Mouse (Mus musculus): Measurements from ENCODE around the gene Ipcef1.

Gene Ipcef1

DNA sequence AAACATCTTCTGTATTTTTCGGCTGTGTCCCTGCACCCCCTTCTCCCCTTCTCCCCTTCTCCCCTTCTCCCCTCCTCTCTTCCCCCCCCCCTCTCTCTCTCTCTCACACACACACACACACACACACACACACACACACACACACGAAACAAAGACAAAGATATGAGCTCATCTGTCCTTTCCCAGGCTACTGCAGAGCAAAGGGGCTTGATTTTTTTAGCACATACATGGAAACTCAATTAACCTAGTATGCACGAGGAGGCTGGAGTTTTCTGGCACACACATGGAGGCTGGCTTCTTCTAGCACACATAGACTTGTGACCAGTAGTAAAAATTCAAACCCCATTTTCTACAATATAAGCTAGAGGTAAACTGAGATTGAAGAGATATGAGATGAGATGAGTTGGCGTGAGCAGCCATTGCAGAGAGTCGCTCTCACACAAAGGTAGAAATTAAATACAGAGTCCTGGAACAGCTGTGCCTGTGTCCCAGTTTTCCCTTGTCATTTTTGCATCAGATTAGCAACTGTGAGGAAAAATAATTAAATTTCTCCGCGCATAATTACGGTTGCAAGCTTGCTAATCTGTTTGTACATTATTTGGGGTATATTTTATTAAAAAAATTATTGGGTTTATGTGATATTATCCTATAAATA lies 84.6 kb downstream of the Ipcef1 start:
- DNase-seq (ENCODE audit: low read depth) = no peak

DNA sequence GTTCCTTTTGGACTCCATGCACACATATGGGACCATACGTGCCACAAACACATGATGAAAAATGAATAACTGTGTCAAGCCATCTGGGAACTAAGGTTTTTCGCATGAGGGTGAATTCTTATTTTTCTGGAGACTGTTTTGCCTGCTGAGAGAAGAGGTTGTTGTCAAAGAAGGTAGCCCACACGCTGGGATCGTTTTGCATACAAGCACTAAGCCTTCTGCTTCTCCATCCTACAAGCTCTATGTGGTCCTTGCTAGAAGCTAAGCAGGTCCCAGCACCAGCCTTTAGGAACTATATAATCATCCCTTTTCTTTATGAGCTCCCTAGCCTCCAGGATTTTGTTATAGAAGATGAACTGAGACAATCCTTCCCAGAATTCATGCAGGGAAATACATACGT lies 93.5 kb downstream of the Ipcef1 start:
- no peak for DNase-seq (ENCODE audit: low read depth)

DNA sequence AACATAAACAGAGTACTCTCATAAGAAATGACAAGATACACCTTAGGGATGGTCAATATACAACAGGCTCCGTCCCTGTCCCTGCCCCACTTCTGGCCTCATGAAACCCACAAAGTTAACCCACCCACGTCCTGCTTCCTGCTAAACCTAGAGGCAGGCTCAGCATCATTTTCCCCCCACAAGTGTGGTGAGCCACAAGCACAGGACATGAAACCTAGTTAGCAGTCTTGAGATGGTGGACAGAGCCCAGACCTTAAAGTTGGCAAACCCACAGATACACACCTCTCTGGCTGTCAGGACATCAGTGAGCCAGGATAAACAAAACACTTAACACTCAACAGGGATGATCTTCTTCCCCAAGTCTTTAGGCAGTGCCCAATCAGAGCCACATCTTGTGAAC lies 95.9 kb downstream of the Ipcef1 start:
- no peak for DNase-seq (ENCODE audit: low read depth)

DNA sequence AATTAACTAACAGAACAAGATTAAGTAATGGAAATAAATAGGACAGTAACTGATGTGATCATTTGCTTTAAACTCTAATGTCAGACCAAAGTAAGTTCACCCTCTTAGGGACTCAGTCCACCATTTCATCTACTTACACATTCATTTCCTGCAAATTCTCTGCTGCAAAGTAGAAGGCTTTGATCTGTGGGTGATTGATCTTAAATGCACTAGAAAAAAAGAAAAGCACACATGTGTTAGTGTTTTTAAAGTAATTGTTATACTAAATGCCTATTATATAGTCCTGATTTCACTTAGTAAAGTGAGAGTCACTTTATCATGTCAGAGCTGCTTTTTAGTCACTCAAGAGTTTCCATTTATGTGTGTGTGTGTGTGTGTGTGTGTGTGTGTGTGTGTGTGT lies 97.7 kb downstream of the Ipcef1 start:
- DNase-seq (ENCODE audit: low read depth) = no peak

DNA sequence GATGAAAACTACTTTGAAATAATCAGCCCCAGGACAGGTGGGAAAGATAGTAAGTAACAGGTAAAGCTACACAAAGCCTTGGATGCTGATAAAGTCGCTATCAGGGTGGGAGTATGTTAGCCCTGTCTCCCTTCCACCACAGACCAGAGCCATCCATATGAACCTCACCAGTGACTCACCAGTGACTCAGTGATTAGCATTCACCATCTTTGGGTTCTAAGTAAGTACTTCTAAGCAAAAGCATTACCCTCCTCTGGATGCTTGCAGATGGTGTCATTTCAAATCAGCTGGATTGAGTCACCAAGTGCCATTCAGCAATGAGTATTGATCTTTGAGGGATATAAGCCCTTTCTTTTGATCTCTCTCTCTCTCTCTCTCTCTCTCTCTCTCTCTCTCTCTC lies 99.2 kb downstream of the Ipcef1 start:
- DNase-seq (ENCODE audit: low read depth) = no peak

DNA sequence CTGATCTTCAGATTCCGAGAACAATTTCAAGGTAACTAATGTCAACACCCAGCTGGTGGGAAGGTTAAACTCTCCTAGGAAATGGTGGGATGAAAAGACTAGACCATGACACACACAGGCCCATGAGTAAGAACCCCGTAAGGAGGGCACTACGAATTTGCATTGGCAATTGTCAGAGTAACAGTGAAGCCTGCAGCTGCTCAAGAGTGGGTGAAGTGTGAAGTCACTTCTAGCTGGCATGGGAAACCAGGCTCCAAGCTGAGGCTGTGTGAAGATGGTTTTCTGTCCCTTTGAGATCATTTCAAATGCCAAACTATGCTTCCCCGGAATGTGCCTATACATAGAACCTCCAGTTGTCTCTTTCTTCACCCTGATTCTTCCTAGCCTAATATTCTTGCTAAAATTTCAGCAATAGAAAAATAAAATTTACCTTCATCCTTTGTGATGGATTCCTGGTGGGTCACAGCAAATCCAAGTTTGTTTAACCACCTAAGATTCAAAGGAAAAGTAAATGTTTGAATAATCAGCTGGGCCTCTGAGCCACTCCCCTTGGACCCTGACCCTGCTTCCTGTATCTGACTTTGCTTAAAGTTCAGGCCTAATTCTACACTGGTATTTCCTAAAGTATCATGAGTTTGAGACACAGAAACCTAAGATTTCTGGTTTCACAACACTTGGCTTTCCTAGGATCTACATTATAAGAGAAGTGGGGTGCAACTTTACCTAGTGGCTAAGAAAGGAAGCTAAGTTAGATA lies 115.4 kb downstream of the Ipcef1 start:
- DNase-seq (ENCODE audit: low read depth) = no peak

DNA sequence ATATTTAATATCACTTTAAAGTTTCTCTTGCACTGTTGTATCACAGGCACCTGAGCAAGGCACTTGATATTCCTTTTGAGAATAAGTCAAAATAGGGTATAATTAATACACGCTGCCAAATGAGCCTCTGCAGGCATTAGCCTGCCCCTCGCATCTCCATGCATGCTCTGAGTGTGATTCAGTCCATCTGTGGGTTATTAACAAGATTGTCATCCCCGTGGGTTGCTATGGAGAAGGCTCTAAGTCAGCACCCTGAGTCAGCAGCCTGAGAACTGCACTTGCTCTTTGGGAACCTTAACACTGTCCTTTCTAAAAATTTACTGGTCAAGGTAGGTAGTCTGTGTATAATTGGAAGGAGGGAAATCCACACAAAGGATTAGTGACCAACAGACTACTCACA lies 117.5 kb downstream of the Ipcef1 start:
- DNase-seq (ENCODE audit: low read depth) = no peak

DNA sequence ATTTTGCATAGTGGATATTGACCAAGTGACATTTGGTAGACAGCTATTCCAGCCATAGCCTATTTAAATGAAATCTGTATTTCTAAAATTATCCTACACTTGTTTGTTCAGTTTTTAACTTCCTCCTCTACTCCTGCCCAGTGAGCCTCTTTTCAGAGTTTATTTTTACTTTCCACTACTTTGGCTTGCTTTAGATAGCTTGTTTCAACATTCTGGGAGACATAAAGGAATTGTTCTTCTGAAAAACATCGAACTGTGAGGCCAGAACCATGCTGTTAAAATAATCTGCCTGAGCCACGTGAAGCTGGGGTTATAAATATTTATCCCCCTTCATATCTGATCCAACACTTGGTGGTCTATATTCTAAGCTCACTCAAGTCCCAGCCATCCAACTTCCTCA lies 121.4 kb downstream of the Ipcef1 start:
- DNase-seq (ENCODE audit: low read depth) = no peak

DNA sequence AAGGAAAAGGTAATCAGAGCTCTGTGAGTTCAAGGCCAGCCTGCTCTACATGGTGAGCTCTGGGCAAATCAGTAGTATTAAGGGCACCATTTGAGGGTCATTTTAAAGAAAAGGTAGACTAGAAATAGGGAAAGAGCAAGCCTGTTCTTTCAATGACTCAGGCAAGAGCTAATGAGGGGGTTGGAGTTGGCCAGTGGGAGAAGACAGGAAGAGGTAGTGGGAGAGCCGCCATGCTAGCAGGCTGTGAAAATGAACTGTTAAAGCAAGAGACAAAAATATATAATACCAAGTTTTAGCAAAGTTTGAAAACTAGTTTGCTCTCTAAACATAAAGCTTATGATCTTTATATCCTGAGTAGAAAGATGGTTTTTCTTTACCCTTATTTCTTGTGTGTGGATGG lies 121.9 kb downstream of the Ipcef1 start:
- no peak for DNase-seq (ENCODE audit: low read depth)

DNA sequence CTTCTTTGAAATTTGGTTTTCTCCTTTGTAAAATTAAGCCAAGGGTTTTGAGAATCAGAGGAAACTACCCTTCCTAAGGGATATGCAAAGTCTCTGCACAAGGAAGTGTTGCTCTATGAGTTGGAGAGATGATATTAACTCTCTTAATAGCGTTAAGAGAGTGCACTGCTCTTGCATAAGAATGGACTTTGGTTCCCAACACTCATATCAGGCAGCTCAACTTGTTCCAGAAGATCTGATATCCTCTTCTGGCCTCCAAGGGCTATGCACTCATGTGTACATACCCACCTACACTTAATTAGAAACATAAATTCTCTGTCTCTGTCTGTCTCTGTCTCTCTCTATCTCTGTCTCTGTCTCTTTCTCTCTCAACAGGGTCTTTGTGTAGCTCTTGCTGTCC lies 123.4 kb downstream of the Ipcef1 start:
- no peak for DNase-seq (ENCODE audit: low read depth)

DNA sequence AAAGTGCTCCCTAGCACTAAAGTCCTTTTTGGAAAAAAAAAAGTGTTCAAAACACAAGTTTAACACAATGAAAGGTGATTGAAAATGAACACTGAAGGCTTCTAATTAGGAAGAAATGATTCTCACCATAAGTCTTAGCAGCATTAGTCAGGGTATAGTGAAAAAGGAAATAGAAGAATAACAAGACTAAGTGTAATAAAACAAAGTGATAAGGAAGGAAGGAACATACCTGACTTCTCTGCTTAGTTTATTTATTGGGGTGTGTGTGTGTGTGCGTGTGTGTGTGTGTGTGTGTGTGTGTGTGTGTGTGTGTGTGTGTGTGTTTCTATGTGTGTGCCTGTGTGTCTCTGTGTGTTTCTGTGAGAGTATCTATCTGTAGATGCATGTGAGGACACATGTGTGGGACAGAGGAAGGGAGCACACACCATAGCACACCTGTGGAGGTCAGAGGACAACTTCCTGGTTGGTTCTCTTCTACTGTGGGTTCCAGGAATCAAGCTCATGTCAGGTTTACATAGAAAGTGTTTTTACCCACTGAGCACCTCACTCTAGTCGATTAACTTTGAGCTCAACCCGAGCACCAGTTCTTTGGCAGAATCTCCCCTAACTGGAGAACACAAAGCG lies 124.6 kb downstream of the Ipcef1 start:
- DNase-seq (ENCODE audit: low read depth) = no peak

DNA sequence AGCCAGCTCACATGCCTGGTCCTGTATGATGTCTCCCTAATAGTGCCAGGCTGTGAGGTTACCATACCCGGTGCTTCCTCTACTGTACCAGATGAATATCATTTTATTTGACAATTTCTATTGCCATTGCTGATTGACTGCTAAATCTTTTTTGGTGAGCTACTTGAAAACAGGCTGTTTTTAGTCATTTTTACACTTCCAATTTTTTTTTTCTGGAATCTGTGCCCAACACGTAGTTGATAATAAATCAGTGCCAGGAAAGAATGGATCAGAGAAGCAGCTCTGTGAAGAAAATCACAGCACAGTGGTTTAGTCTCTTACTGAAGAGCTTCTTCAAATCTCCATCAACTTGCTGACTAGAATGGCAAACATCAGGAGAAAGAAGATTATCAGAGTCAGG lies 125.6 kb downstream of the Ipcef1 start:
- no peak for DNase-seq (ENCODE audit: low read depth)

DNA sequence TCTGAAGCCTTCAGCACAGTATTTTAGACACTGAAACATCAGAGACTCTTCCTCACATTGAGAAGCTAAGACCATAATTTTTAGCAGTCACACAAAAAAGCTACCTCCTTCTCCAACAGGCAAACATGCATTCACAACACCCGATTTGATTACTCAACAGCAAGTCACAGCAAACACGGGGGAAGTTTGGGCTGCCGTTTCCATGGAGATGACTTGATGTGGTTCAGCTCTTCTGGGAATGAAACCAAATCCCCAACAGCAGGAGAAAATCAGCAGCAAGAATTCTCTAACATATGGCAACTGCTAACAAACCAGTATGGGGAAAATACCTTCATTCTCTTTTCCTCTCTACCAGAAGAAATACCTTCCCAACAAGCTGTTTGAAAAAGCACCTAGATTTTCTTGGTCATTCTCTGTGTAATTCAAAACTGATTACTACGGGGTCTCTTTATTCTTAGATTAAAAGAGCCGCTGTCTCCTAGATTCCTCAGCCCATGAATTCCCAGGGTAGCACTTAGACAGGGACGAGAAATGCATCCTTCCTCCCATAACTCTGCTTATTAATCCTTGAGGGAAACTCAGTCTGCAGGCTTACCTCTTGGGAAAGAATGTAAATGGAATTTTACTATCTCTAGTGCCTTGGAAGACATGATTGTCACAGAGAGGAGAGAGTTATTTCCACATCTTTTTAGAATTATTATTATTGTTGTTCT lies 135.6 kb downstream of the Ipcef1 start:
- DNase-seq (ENCODE audit: low read depth) = no peak

DNA sequence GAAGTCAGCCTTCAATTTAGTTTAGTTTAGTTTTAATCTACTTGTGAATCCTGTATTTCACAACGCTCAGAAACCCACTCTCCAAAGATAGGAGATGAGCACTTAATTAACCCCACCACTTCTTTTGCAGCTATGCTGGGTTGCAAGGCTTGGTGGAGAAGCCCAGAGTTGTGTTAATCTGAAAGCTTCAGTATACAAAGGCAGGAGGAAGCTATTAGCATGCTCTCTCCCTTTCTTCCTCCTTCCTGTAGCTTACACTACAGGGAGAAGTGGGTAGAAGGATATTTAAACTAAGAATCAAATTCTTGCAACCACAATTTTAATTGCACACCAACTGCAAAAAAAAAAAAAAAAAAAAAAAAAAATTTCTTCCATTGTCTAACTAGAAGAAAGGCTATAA lies 136.3 kb downstream of the Ipcef1 start:
- DNase-seq (ENCODE audit: low read depth) = no peak

DNA sequence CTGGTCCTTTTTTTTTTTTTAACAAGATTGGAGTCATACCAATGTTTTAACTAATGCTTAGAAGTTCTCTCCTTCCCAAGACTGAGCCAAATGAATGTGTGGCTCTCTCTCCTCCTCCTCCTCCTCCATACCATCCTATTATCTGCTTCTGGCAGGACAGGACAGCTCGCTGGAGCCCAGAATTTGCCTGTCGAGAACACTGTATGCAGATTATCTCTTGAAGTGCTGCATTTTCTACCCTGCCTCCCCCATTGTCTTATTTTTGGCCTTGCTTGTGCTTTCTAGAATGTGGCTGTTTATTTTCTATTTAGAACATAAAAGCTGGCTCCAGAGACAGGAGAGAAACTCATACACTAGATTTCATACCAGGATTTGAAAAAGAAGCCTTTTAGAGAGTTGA lies 142.5 kb downstream of the Ipcef1 start:
- DNase-seq (ENCODE audit: low read depth) = no peak

DNA sequence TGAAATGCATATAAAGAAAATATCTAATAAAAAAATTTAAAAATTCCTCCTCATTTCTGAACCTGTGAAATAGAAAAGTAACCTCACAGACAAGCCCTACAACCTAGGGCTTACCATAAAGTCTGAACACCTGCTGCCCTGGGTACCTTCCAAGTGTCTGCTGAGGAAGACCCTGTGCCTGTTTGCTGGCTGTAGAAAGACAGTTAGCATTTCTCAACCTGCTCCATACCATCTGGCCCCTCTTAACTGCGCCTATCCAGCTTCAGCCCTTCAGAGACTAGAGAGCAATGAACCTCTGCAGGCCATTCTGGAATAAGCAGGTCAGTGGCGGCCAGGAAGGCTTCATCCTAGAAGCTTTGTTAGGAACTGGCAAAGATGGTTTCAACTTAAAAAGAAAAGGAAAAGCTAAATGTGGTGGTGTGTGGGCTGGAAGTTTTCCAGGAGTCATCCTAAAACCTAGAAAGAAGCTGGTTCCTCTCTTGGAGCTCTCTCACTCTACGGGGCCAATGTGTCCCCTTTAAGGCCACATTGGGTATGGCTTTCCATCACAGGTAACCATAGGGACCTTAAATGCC lies 150.4 kb downstream of the Ipcef1 start:
- DNase-seq (ENCODE audit: low read depth) = no peak

DNA sequence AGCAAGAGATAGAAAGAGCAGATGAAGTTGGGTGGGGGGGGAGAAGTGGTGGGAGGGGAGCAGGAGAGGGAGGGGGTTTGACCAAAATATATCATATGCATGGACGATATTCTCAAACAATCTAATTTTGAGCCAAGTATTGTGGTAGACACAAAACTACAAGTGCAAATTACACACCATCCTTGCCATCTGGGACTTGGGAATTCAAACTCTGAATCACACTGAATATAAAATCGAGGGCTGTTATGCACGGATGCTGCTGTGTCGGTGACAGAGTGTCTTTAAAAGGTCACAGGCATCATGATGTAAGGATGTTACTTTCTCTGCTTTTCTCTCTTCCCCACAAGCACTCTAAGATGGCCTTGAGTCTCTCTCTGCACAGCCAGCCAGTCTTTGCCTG lies 152.2 kb downstream of the Ipcef1 start:
- DNase-seq (ENCODE audit: low read depth) = no peak

DNA sequence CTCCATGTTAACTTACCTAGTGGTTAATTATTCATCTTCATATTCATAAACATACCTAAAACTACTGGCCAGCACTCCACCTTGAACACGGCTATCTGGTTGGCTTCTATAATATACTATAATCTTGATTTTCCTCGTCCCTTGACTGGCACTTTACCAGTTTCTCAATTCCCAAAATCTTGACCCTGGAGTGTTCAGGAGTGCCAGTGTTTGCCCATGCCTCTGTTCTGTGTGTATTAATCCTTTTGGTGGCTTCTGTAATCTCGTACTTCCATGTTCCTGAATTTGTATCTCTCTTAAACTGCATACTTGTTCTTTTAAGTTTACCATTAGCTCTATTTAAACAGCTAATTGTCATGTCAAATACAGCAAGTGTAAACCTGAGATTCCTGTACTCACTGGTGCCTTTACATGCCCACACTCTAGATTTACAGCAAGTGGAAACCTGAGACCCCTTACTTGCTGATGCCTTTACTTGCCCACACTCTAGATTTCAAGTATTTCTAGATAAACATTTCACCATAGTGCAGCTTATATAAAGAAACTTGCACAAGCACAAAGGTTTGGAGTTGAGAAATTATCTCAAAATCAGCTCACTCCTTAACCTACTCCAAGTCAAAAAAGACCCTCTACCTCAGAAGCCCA lies 155.5 kb downstream of the Ipcef1 start:
- no peak for DNase-seq (ENCODE audit: low read depth)

DNA sequence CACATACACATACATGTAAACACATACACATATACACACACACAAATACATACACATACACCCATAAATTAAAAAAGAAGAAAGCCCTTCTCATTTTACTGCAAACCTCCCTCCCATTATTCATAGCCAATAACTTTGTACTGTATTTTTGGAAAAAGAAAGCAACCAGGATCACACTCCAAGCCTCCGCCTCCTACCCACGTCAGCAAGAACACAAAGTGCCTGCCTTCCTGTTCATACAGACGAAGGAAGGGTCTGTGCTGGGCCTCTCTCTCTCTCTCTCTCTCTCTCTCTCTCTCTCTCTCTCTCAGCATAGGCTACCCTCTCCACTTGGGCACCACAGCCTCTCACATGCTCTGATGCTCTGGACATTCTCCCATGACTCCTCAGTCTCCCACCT lies 156.5 kb downstream of the Ipcef1 start:
- no peak for DNase-seq (ENCODE audit: low read depth)

DNA sequence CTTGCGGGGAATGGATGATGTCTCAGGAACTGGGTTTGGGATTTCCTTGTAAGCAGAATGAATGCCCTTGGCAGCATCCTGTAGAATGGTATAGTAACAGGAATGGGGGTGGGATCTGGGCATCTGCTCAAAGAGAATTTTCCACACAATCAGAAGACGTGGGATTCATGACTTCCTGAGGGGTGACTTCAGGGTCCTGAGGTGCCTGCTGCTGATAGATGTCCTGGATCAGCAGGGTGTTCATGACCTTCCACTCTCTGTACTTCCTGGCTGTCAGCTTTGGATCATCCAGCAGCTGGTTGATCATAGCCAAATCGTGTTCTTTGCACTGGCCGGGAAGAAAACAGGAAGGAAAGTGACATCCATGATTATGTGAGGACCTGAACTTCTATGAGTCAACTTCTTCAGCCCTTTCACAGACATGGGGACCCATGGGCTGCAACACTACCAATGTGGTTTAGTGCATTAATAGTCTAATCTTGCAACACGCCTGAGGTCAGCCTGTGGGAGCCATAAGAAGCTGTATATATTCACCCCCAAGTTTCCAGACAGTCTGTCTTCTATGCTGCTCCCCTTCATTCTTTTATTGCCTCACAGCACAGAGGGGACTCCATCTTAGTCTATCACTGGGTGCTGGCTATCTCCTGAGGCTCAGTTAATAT lies 161.8 kb downstream of the Ipcef1 start:
- no peak for DNase-seq (ENCODE audit: low read depth)

DNA sequence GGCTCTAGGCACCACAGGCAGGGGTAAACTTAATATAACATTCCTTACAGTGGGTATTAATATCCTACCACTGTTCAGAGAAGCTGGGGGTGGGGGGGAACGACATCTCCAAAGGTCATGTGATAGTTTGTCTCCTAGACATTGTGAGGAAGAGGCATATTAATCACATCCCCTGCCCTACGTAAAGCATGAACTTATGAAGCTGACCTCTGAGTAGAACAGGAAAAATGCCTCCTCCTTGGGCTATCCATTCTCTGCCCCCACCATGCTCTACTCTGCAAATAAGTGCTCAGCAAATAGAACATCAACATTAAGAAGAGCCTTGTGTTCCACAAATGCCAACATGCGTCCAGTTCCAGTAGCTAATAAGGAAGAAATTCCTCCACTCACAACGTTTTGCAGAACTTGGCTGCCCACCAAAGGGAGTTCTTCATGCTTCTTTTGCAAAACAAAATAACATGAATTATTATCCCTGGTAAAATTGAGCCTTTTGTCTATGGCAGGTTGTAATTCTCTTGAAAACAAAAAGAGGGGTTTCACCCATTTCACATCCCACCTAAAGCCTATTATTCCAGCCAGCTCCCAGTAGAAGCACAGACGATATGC lies 162.5 kb downstream of the Ipcef1 start:
- no peak for DNase-seq (ENCODE audit: low read depth)

Data from c-Kit-positive CD71-negative TER-119-negative erythroid progenitor cells, embryonic 14.5 days (primary cell).